Mouse (Mus musculus): ENCODE results near the gene Chga.

DNA sequence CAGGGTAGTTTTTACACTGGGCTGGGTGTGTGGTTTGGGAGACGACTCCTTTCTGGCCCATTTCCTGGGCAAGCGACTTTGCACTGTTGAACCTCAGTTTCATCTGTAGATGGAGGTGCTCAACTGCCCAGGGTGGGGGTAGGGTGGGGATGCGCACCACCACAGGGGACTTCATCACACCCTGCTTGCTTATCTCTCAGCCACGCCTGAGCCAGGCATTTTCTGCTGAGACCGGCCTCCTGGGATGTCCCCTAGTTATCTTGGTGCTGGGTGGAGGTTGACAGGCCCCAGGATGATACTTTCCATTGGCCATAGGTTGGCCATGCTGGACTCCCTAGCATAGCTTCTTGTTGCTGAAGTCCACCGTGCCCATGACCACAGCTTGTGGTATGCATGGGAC lies 10.3 kb downstream of the Chga start:
- TF ChIP-seq MAFK (IDR thresholded peaks at IDR 0.05; ENCODE audit: borderline replicate concordance, low read depth, low read length) (no peak), CTCF (IDR thresholded peaks at IDR 0.05 in 2 of 3, conservative IDR thresholded peaks at IDR 0.05 in 1 of 3; ENCODE audit: control insufficient read depth in 1 of 3, insufficient read depth in 1 of 3, low read depth in 2 of 3, low read length in 3 of 3, poor library complexity in 1 of 3, severe bottlenecking in 1 of 3) (no peak), RAD21 (IDR thresholded peaks at IDR 0.05; ENCODE audit: low read depth, low read length) (no peak), TAL1 (IDR thresholded peaks at IDR 0.05; ENCODE audit: low read length) (no peak), ZMIZ1 (IDR thresholded peaks at IDR 0.05; ENCODE audit: low read depth, low read length) (no peak), GATA1 (IDR thresholded peaks at IDR 0.05; ENCODE audit: low read depth, low read length) (no peak), MEF2A (IDR thresholded peaks at IDR 0.05; ENCODE audit: extremely low read depth, insufficient replicate concordance, low read depth, low read length, poor library complexity, severe bottlenecking) (no peak), POLR2AphosphoS2 (IDR thresholded peaks at IDR 0.05; ENCODE audit: low read length) (no peak), ZC3H11A (IDR thresholded peaks at IDR 0.05; ENCODE audit: low read depth, low read length) (no peak), E2F4 (IDR thresholded peaks at IDR 0.05; ENCODE audit: borderline replicate concordance, low read depth, low read length) (no peak)
